Comparison of ENCODE assay signal across 8 mouse cellular contexts in genomic region chr12:85599478-85600152, GRCm38 (mm10). TPM values are rescaled to one million over a fixed set of nuclear protein-coding genes. Genes with fewer than 3 reads are reported as not detected.
DNase-seq lines count a peak whose midpoint lies in the region; ATAC-seq and TF ChIP-seq lines count a peak whose summit lies in the region.

No protein-coding gene starts in this region.

- H3K27me3 ChIP-seq in embryonic facial prominence, embryonic 10.5 days (replicated peaks; ENCODE audit: low read depth, poor library complexity, severe bottlenecking): peaks cover 61% of the 10 kb centered on the region
- no peaks in the 10 kb centered on the region for H3K27me3 ChIP-seq in heart, postnatal 0 days (ENCODE audit: control insufficient read depth, insufficient read depth, low read length)
- H3K27me3 ChIP-seq in limb, embryonic 13.5 days: peaks cover 20% of the 10 kb centered on the region
- H3K27me3 ChIP-seq in midbrain, embryonic 16.5 days (ENCODE audit: control insufficient read depth, insufficient read depth, low read depth, low read length): no peaks in the 10 kb centered on the region
- H3K27me3 ChIP-seq in stomach, embryonic 16.5 days (ENCODE audit: control insufficient read depth, insufficient read depth, low read length): no peaks in the 10 kb centered on the region

- H3K27ac ChIP-seq in embryonic facial prominence, embryonic 10.5 days (replicated peaks): peak overlapping the region; percentile 87
- peak overlapping the region; percentile 91 for H3K27ac ChIP-seq in heart, postnatal 0 days (ENCODE audit: low read depth)
- H3K27ac ChIP-seq in limb, embryonic 13.5 days: peak overlapping the region; percentile 81
- H3K27ac ChIP-seq in midbrain, embryonic 16.5 days (ENCODE audit: low read length): peak overlapping the region; percentile 89
- H3K27ac ChIP-seq in stomach, embryonic 16.5 days (ENCODE audit: low read length): peak overlapping the region; percentile 91

- peak overlapping the region; percentile 91 for H3K4me2 ChIP-seq in heart, postnatal 0 days (ENCODE audit: low read depth, low read length)
- H3K4me2 ChIP-seq in limb, embryonic 13.5 days (replicated peaks): peak overlapping the region; percentile 81
- H3K4me2 ChIP-seq in midbrain, embryonic 16.5 days (ENCODE audit: low read length): peak overlapping the region; percentile 76
- peak overlapping the region; percentile 81 for H3K4me2 ChIP-seq in stomach, embryonic 16.5 days (ENCODE audit: low read depth, low read length)

- peak overlapping the region; percentile 82 for H3K4me3 ChIP-seq in embryonic facial prominence, embryonic 10.5 days
- H3K4me3 ChIP-seq in heart, postnatal 0 days (ENCODE audit: low read depth, low read length): peak overlapping the region; percentile 85
- peak overlapping the region; percentile 90 for H3K4me3 ChIP-seq in limb, embryonic 13.5 days
- H3K4me3 ChIP-seq in midbrain, embryonic 16.5 days (ENCODE audit: low read depth, low read length): peak overlapping the region; percentile 86
- H3K4me3 ChIP-seq in stomach, embryonic 16.5 days (replicated peaks; ENCODE audit: low read length): peak overlapping the region; percentile 76

- peaks cover 38% of the 10 kb centered on the region for H3K4me1 ChIP-seq in embryonic facial prominence, embryonic 10.5 days
- H3K4me1 ChIP-seq in heart, postnatal 0 days (ENCODE audit: control insufficient read depth, insufficient read depth): peaks cover 26% of the 10 kb centered on the region
- H3K4me1 ChIP-seq in limb, embryonic 13.5 days: peaks cover 47% of the 10 kb centered on the region
- peaks cover 36% of the 10 kb centered on the region for H3K4me1 ChIP-seq in midbrain, embryonic 16.5 days (ENCODE audit: control insufficient read depth, insufficient read depth, low read length)
- H3K4me1 ChIP-seq in stomach, embryonic 16.5 days (ENCODE audit: control insufficient read depth, insufficient read depth, low read length): peaks cover 43% of the 10 kb centered on the region

- no peak for TF ChIP-seq CTCF in heart, postnatal 0 days (IDR thresholded peaks at IDR 0.05; ENCODE audit: low read depth)

- TF ChIP-seq EP300 in heart, postnatal 0 days (IDR thresholded peaks at IDR 0.05; ENCODE audit: low read depth): no peak

- peak overlapping the region; percentile 94 for H3K9ac ChIP-seq in heart, postnatal 0 days (replicated peaks; ENCODE audit: low read depth, low read length)
- peak overlapping the region; percentile 93 for H3K9ac ChIP-seq in limb, embryonic 13.5 days
- peak overlapping the region; percentile 96 for H3K9ac ChIP-seq in midbrain, embryonic 16.5 days (ENCODE audit: low read depth, low read length)
- H3K9ac ChIP-seq in stomach, embryonic 16.5 days (ENCODE audit: low read length): peak overlapping the region; percentile 89

- peak; percentile 10; the same call in 1 of the 2 replicates for ATAC-seq in frontal cortex, adult (ENCODE audit: low TSS enrichment)
- peak; percentile 48 for ATAC-seq in heart, postnatal 0 days (ENCODE audit: insufficient read depth, low read depth)
- peak; percentile 60 for ATAC-seq in limb, embryonic 13.5 days (ENCODE audit: low FRiP score, low read depth)
- ATAC-seq in midbrain, embryonic 16.5 days: peak; percentile 61
- ATAC-seq in stomach, embryonic 16.5 days (ENCODE audit: insufficient read depth, low FRiP score): peak; percentile 46; the same call in 1 of the 2 replicates

- no peaks in the 10 kb centered on the region for H3K36me3 ChIP-seq in embryonic facial prominence, embryonic 10.5 days (replicated peaks)
- no peaks in the 10 kb centered on the region for H3K36me3 ChIP-seq in heart, postnatal 0 days (replicated peaks; ENCODE audit: control insufficient read depth, insufficient read depth, low read length)
- no peaks in the 10 kb centered on the region; the same call in 1 of the 2 replicates for H3K36me3 ChIP-seq in limb, embryonic 13.5 days
- no peaks in the 10 kb centered on the region for H3K36me3 ChIP-seq in midbrain, embryonic 16.5 days (ENCODE audit: control insufficient read depth, insufficient read depth, low read length)
- H3K36me3 ChIP-seq in stomach, embryonic 16.5 days (ENCODE audit: control insufficient read depth, insufficient read depth, low read length): no peaks in the 10 kb centered on the region

- no peaks in the 10 kb centered on the region for H3K9me3 ChIP-seq in embryonic facial prominence, embryonic 10.5 days
- H3K9me3 ChIP-seq in heart, postnatal 0 days (replicated peaks; ENCODE audit: control insufficient read depth, low read length): no peaks in the 10 kb centered on the region
- no peaks in the 10 kb centered on the region for H3K9me3 ChIP-seq in limb, embryonic 13.5 days
- no peaks in the 10 kb centered on the region for H3K9me3 ChIP-seq in midbrain, embryonic 16.5 days (replicated peaks; ENCODE audit: control insufficient read depth, low read length, poor library complexity, severe bottlenecking)
- no peaks in the 10 kb centered on the region for H3K9me3 ChIP-seq in stomach, embryonic 16.5 days (replicated peaks; ENCODE audit: control insufficient read depth, low read length)

- DNase-seq in frontal cortex, postnatal 25 days (ENCODE audit: low spot score in 2 of 2): no peak
- DNase-seq in adipocyte (ENCODE audit: low spot score): peak; percentile 44
- peak; percentile 63 for DNase-seq in embryonic facial prominence, embryonic 10.5 days (ENCODE audit: low spot score)
- peak; percentile 57 for DNase-seq in heart, postnatal 0 days (ENCODE audit: low spot score)

- under 1% methylated on average over 49 of the region's 49 CpGs for WGBS in embryonic facial prominence, embryonic 10.5 days
- WGBS in heart, postnatal 0 days: 2% methylated on average over 41 of the region's 49 CpGs
- 0% methylated on average over 38 of the region's 49 CpGs for WGBS in limb, embryonic 13.5 days
- WGBS in midbrain, embryonic 16.5 days: under 1% methylated on average over 29 of the region's 49 CpGs
- 2% methylated on average over 31 of the region's 49 CpGs for WGBS in stomach, embryonic 16.5 days

RNA-seq across cellular contexts. Expression of gene Jdp2, which starts 0.8 kb away (rescaled TPM):
- 0.15 and 0.48 TPM in 2 replicates for polyA plus RNA-seq in embryonic facial prominence, embryonic 10.5 days (2016; fragmentation: Nextera tagmentation; extraction: Ambion mirVana)
- total RNA-seq in heart, postnatal 0 days (2014; rRNA removed; ENCODE audit: low replicate concordance): 17.6 and 17.9 TPM in 2 replicates
- 0.44 TPM in 1 of 2 replicates, not detected in the other for polyA plus RNA-seq in heart, postnatal 0 days (2015; fragmentation: Nextera tagmentation; extraction: Ambion mirVana)
- polyA plus RNA-seq in limb, embryonic 13.5 days (2015; fragmentation: Nextera tagmentation; extraction: Ambion mirVana): 0.89 and 1.2 TPM in 2 replicates
- 0.36 and 0.57 TPM in 2 replicates for polyA plus RNA-seq in midbrain, embryonic 16.5 days (2015; fragmentation: Nextera tagmentation; extraction: Ambion mirVana)
- 0.29 and 0.80 TPM in 2 replicates for polyA plus RNA-seq in stomach, embryonic 16.5 days (2015; fragmentation: Nextera tagmentation; extraction: Ambion mirVana)

Comparison
In these comparisons a context has a peak if more than half of its experiments do, and no peak if none do; other contexts are left out.
1. ATAC-seq: peak in every context shown above with its lines; median percentile 61 in midbrain, embryonic 16.5 days; 60 in limb, embryonic 13.5 days; 48 in heart, postnatal 0 days; 46 in stomach, embryonic 16.5 days; 10 in frontal cortex, adult.
2. DNase-seq: peak in adipocyte (single experiment), embryonic facial prominence, embryonic 10.5 days (single experiment) and heart, postnatal 0 days (single experiment); none in frontal cortex, postnatal 25 days (0 of 2).
3. Peak in every context shown above with its lines, with median percentiles within 50 percentile points of each other: H3K27ac ChIP-seq, H3K4me3 ChIP-seq, H3K4me2 ChIP-seq and H3K9ac ChIP-seq.